Mouse (Mus musculus) large intestine, adult 2 months (tissue): ENCODE results near the gene Tmprss11g. TPM values are rescaled to one million over a fixed set of nuclear protein-coding genes. Genes with fewer than 3 reads are reported as not detected.

Experiments
- DNase-seq: peaks from one replicate; pipeline ENCODE4 v3.0.0-alpha.2; 2012; ENCODE audit warnings: low read depth, low spot score
- whole genome bisulfite sequencing: fragments of 180-500 bp; shearing (Covaris S2); methylation state at CpG from one replicate; pipeline ENCODE4 v1.1.7; 2018; 5-methylcytosine and 5-hydroxymethylcytosine counted together
- polyA plus RNA-seq: library from polyadenylated mRNA; depleted of rRNA; stranded (reverse); fragments of >200 nt; gene quantifications from 2 replicates; pipeline ENCODE4 v1.2.3, GENCODE M21; 2012; rRNA removed

The Tmprss11g gene
- not detected in 2 replicates for polyA plus RNA-seq

GRCm38 (mm10) chr5:86518500-86518899, at the start of gene Tmprss11g:
Gene Tmprss11g (minus strand): TSS chr5:86518600.
- no peak for DNase-seq
- 61% methylated on average over 9 of the region's 9 CpGs for WGBS

- WGBS, result 93% methylated on average over 2 of the region's 2 CpGs
- DNase-seq, result no peak
Measured at GRCm38 (mm10) chr5:86546693-86547092, 28.3 kb upstream of the Tmprss11g start.

GRCm38 (mm10) chr5:86540601-86541000, 22.2 kb upstream of the Tmprss11g start:
- DNase-seq, result no peak
- WGBS, result 75% methylated on average over 3 of the region's 3 CpGs

GRCm38 (mm10) chr5:86528725-86529124, 10.3 kb upstream of the Tmprss11g start:
- DNase-seq, result no peak
- 65% methylated on average over 2 of the region's 2 CpGs for WGBS

GRCm38 (mm10) chr5:86511538-86511937, 6.9 kb downstream of the Tmprss11g start:
- no peak for DNase-seq
- 78% methylated on average over 5 of the region's 5 CpGs for WGBS

GRCm38 (mm10) chr5:86493453-86493852, 24.9 kb downstream of the Tmprss11g start:
- 70% methylated on average over 1 of the region's 1 CpGs for WGBS
- no peak for DNase-seq

- 57% methylated on average over 2 of the region's 2 CpGs for WGBS
- no peak for DNase-seq
Measured at GRCm38 (mm10) chr5:86482562-86482961, 35.8 kb downstream of the Tmprss11g start.

GRCm38 (mm10) chr5:86482031-86482430, 36.4 kb downstream of the Tmprss11g start:
- WGBS, result 64% methylated on average over 1 of the region's 1 CpGs
- DNase-seq, result no peak

GRCm38 (mm10) chr5:86473859-86474258, 44.5 kb downstream of the Tmprss11g start:
- WGBS, result 40% methylated on average over 9 of the region's 9 CpGs
- no peak for DNase-seq

GRCm38 (mm10) chr5:86468890-86469289, 49.5 kb downstream of the Tmprss11g start, which contains the start of gene Tmprss11a:
Gene Tmprss11a (minus strand): TSS chr5:86468990.
- WGBS, result 45% methylated on average over 4 of the region's 4 CpGs
- DNase-seq, result no peak

GRCm38 (mm10) chr5:86439306-86439705, 79.1 kb downstream of the Tmprss11g start:
- no peak for DNase-seq
- WGBS, result 85% methylated on average over 2 of the region's 2 CpGs

GRCm38 (mm10) chr5:86438548-86438947, 79.9 kb downstream of the Tmprss11g start:
- DNase-seq, result no peak

Other genes starting within 250 kb of the Tmprss11g start
- gene Tmprss11c, start 229.3 kb downstream of the Tmprss11g start, polyA plus RNA-seq, result not detected in 2 replicates
- not detected in 2 replicates for gene Tmprss11d, start 145.2 kb downstream of the Tmprss11g start, polyA plus RNA-seq
- not detected in 2 replicates for gene Tmprss11a, start 49.6 kb downstream of the Tmprss11g start, polyA plus RNA-seq
- not detected in 2 replicates for gene Tmprss11f, start 113.8 kb upstream of the Tmprss11g start, polyA plus RNA-seq
- gene Tmprss11b, start 157.8 kb upstream of the Tmprss11g start, polyA plus RNA-seq, result not detected in 2 replicates
- gene Tmprss11e, start 227.2 kb upstream of the Tmprss11g start, polyA plus RNA-seq, result not detected in 2 replicates